ENCODE assay signal across 8 mouse cellular contexts in genomic region chr3:89315195-89315929, GRCm38 (mm10). TPM values are rescaled to one million over a fixed set of nuclear protein-coding genes. Genes with fewer than 3 reads are reported as not detected.
A peak's percentile ranks its signal among the peaks of the same experiment; 100 is the strongest.
DNase-seq lines count a peak whose midpoint lies in the region; ATAC-seq and TF ChIP-seq lines count a peak whose summit lies in the region.

No protein-coding gene starts in this region.

- DNase-seq in 3T3-L1 (ENCODE audit: low read depth, low spot score) (peak; percentile 76), adipocyte (ENCODE audit: low spot score) (peak; percentile 44)
- DNase-seq in embryo, embryonic 10 days (ENCODE audit: low spot score) = peak; percentile 90
- peak; percentile 84 for DNase-seq in midbrain, embryonic 14.5 days
- peak; percentile 76 for DNase-seq in splenic B cell, adult 2 months (ENCODE audit: low read depth, low spot score)

- H3K4me2 ChIP-seq in intestine, postnatal 0 days (replicated peaks; ENCODE audit: low read depth) = peak overlapping the region; percentile 68
- peak overlapping the region; percentile 64 for H3K4me2 ChIP-seq in limb, embryonic 13.5 days (replicated peaks)
- peak overlapping the region; percentile 45 for H3K4me2 ChIP-seq in midbrain, embryonic 14.5 days (ENCODE audit: low read length)

- ATAC-seq in granulocyte monocyte progenitor cell, adult 5-6 weeks (replicated peaks; ENCODE audit: poor library complexity, severe bottlenecking) = peak; percentile 42; the same call in 1 of the 2 replicates
- ATAC-seq in intestine, postnatal 0 days = 0 out of 2 replicates have a peak, but pooled peaks have one; percentile 5
- no peak for ATAC-seq in limb, embryonic 13.5 days (ENCODE audit: low FRiP score, low read depth)
- 0 out of 2 replicates have a peak, but pooled peaks have one; percentile 15 for ATAC-seq in midbrain, embryonic 14.5 days (ENCODE audit: low FRiP score, low TSS enrichment)

- H3K9ac ChIP-seq in intestine, postnatal 0 days (ENCODE audit: low read depth, low read length) = 0 out of 2 replicates have a peak overlapping the region, but pooled peaks have one; percentile 17
- H3K9ac ChIP-seq in limb, embryonic 13.5 days = peak overlapping the region; percentile 45; the same call in 1 of the 2 replicates
- H3K9ac ChIP-seq in midbrain, embryonic 14.5 days (replicated peaks; ENCODE audit: low read length) = 0 out of 2 replicates have a peak overlapping the region, but pooled peaks have one; percentile 25

- peaks cover 24% of the 10 kb centered on the region for H3K27me3 ChIP-seq in intestine, postnatal 0 days (replicated peaks; ENCODE audit: control insufficient read depth, insufficient read depth, low read length)
- peaks cover 31% of the 10 kb centered on the region for H3K27me3 ChIP-seq in limb, embryonic 13.5 days
- H3K27me3 ChIP-seq in midbrain, embryonic 14.5 days (ENCODE audit: control insufficient read depth, insufficient read depth, low read length) = peaks cover 27% of the 10 kb centered on the region
- H3K27me3 ChIP-seq in splenic B cell, adult 2 months (ENCODE audit: control insufficient read depth, insufficient read depth, low read length, poor library complexity, severe bottlenecking) = no peaks in the 10 kb centered on the region; the same call in 1 of the 2 replicates

- peak overlapping the region; percentile 13 for H3K4me3 ChIP-seq in intestine, postnatal 0 days (ENCODE audit: low read depth, low read length)
- peak overlapping the region; percentile 31 for H3K4me3 ChIP-seq in limb, embryonic 13.5 days
- 0 out of 2 replicates have a peak overlapping the region, but pooled peaks have one; percentile 12 for H3K4me3 ChIP-seq in midbrain, embryonic 14.5 days (replicated peaks; ENCODE audit: low read depth, low read length)

- H3K9me3 ChIP-seq in intestine, postnatal 0 days (ENCODE audit: control insufficient read depth) = no peaks in the 10 kb centered on the region
- H3K9me3 ChIP-seq in limb, embryonic 13.5 days = no peaks in the 10 kb centered on the region
- H3K9me3 ChIP-seq in midbrain, embryonic 14.5 days (ENCODE audit: control insufficient read depth, low read length) = no peaks in the 10 kb centered on the region

- no peak overlapping the region for H3K27ac ChIP-seq in intestine, postnatal 0 days (ENCODE audit: low read depth, low read length)
- no peak overlapping the region for H3K27ac ChIP-seq in limb, embryonic 13.5 days
- H3K27ac ChIP-seq in midbrain, embryonic 14.5 days (replicated peaks; ENCODE audit: low read depth, low read length) = no peak overlapping the region

- no peaks in the 10 kb centered on the region for H3K36me3 ChIP-seq in intestine, postnatal 0 days (ENCODE audit: control insufficient read depth, insufficient read depth)
- peaks cover 5% of the 10 kb centered on the region; the same call in 1 of the 2 replicates for H3K36me3 ChIP-seq in limb, embryonic 13.5 days
- H3K36me3 ChIP-seq in midbrain, embryonic 14.5 days (ENCODE audit: control insufficient read depth, insufficient read depth, low read length) = peaks cover 22% of the 10 kb centered on the region
- no peaks in the 10 kb centered on the region for H3K36me3 ChIP-seq in splenic B cell, adult 2 months (ENCODE audit: control insufficient read depth, insufficient read depth, low read length, poor library complexity, severe bottlenecking)

- WGBS in intestine, postnatal 0 days = 9% methylated on average over 18 of the region's 26 CpGs
- WGBS in limb, embryonic 13.5 days = 8% methylated on average over 25 of the region's 26 CpGs
- WGBS in midbrain, embryonic 14.5 days = 7% methylated on average over 26 of the region's 26 CpGs

- peak; percentile 88 for TF ChIP-seq CTCF in intestine, postnatal 0 days (IDR thresholded peaks at IDR 0.05; ENCODE audit: low read depth)

- peaks cover 10% of the 10 kb centered on the region; the same call in 1 of the 2 replicates for H3K4me1 ChIP-seq in intestine, postnatal 0 days (replicated peaks; ENCODE audit: control insufficient read depth, insufficient read depth, low read length)
- H3K4me1 ChIP-seq in limb, embryonic 13.5 days = peaks cover 46% of the 10 kb centered on the region
- peaks cover 42% of the 10 kb centered on the region for H3K4me1 ChIP-seq in midbrain, embryonic 14.5 days (ENCODE audit: control insufficient read depth, insufficient read depth, low read length)

RNA-seq across cellular contexts. Expression of gene Efna3, which starts 7.4 kb away (rescaled TPM):
- not detected in 2 replicates for total RNA-seq in granulocyte monocyte progenitor cell, adult 5-6 weeks (2014; fragmentation: Nextera tagmentation)
- total RNA-seq in granulocyte monocyte progenitor cell, adult 5-6 weeks (2017) = not detected in 2 replicates
- 1.4 and 1.6 TPM in 2 replicates for polyA plus RNA-seq in intestine, postnatal 0 days (2015; fragmentation: Nextera tagmentation; extraction: Ambion mirVana)
- 27.4 and 30.6 TPM in 2 replicates for polyA plus RNA-seq in limb, embryonic 13.5 days (2015; fragmentation: Nextera tagmentation; extraction: Ambion mirVana)
- polyA plus RNA-seq in midbrain, embryonic 14.5 days (2014; fragmentation: Nextera tagmentation; extraction: Ambion mirVana) = 31.1 and 43.4 TPM in 2 replicates

RNA-seq across cellular contexts. Expression of gene Efna4, which starts 22.5 kb away (rescaled TPM):
- total RNA-seq in granulocyte monocyte progenitor cell, adult 5-6 weeks (2014; fragmentation: Nextera tagmentation) = 0.66 and 2.1 TPM in 2 replicates
- total RNA-seq in granulocyte monocyte progenitor cell, adult 5-6 weeks (2017) = not detected in 2 replicates
- polyA plus RNA-seq in intestine, postnatal 0 days (2015; fragmentation: Nextera tagmentation; extraction: Ambion mirVana) = 5.1 and 5.3 TPM in 2 replicates
- polyA plus RNA-seq in limb, embryonic 13.5 days (2015; fragmentation: Nextera tagmentation; extraction: Ambion mirVana) = 49.0 and 51.6 TPM in 2 replicates
- polyA plus RNA-seq in midbrain, embryonic 14.5 days (2014; fragmentation: Nextera tagmentation; extraction: Ambion mirVana) = 5.6 and 5.9 TPM in 2 replicates

RNA-seq across cellular contexts. Expression of gene Efna1, which starts 34.4 kb away (rescaled TPM):
- not detected in 2 replicates for total RNA-seq in granulocyte monocyte progenitor cell, adult 5-6 weeks (2014; fragmentation: Nextera tagmentation)
- not detected in 2 replicates for total RNA-seq in granulocyte monocyte progenitor cell, adult 5-6 weeks (2017)
- 50.7 and 69.8 TPM in 2 replicates for polyA plus RNA-seq in intestine, postnatal 0 days (2015; fragmentation: Nextera tagmentation; extraction: Ambion mirVana)
- 44.0 and 46.2 TPM in 2 replicates for polyA plus RNA-seq in limb, embryonic 13.5 days (2015; fragmentation: Nextera tagmentation; extraction: Ambion mirVana)
- 5.2 and 8.7 TPM in 2 replicates for polyA plus RNA-seq in midbrain, embryonic 14.5 days (2014; fragmentation: Nextera tagmentation; extraction: Ambion mirVana)

RNA-seq across cellular contexts. Expression of gene Adam15, which starts 34.4 kb away (rescaled TPM):
- 42.7 and 80.7 TPM in 2 replicates for total RNA-seq in granulocyte monocyte progenitor cell, adult 5-6 weeks (2014; fragmentation: Nextera tagmentation)
- 34.8 and 44.8 TPM in 2 replicates for total RNA-seq in granulocyte monocyte progenitor cell, adult 5-6 weeks (2017)
- 33.9 and 37.0 TPM in 2 replicates for polyA plus RNA-seq in intestine, postnatal 0 days (2015; fragmentation: Nextera tagmentation; extraction: Ambion mirVana)
- polyA plus RNA-seq in limb, embryonic 13.5 days (2015; fragmentation: Nextera tagmentation; extraction: Ambion mirVana) = 50.3 and 52.2 TPM in 2 replicates
- polyA plus RNA-seq in midbrain, embryonic 14.5 days (2014; fragmentation: Nextera tagmentation; extraction: Ambion mirVana) = 32.2 and 36.2 TPM in 2 replicates

RNA-seq across cellular contexts. Expression of gene Slc50a1, which starts 45.0 kb away (rescaled TPM):
- total RNA-seq in granulocyte monocyte progenitor cell, adult 5-6 weeks (2014; fragmentation: Nextera tagmentation) = 55.0 and 80.7 TPM in 2 replicates
- 62.0 and 65.0 TPM in 2 replicates for total RNA-seq in granulocyte monocyte progenitor cell, adult 5-6 weeks (2017)
- 57.4 and 61.8 TPM in 2 replicates for polyA plus RNA-seq in intestine, postnatal 0 days (2015; fragmentation: Nextera tagmentation; extraction: Ambion mirVana)
- polyA plus RNA-seq in limb, embryonic 13.5 days (2015; fragmentation: Nextera tagmentation; extraction: Ambion mirVana) = 85.5 and 88.8 TPM in 2 replicates
- polyA plus RNA-seq in midbrain, embryonic 14.5 days (2014; fragmentation: Nextera tagmentation; extraction: Ambion mirVana) = 35.3 and 38.1 TPM in 2 replicates

Comparison
In these comparisons a context has a peak if more than half of its experiments do, and no peak if none do; other contexts are left out.
1. RNA of gene Efna3, which starts 7.4 kb away (polyA plus RNA-seq): 31.1 to 43.4 TPM in midbrain, embryonic 14.5 days and 27.4 to 30.6 TPM in limb, embryonic 13.5 days; 1.4 to 1.6 TPM in intestine, postnatal 0 days; every median in the first group is over 10 times any median in the second.
2. Peak in every context shown above with its lines, with median percentiles within 50 percentile points of each other: DNase-seq, H3K4me2 ChIP-seq, H3K4me3 ChIP-seq and H3K9ac ChIP-seq.